Mouse (Mus musculus) lung, embryonic 14.5 days (tissue): ENCODE measurements at regions not wholly inside any gene's neighbourhood (a gene's known extent, or its start where the extent isn't known, plus 50 kb on each side); places are given as distances from the start of the nearest gene placed in this dataset.
A peak's percentile ranks its signal among the peaks of the same experiment; 100 is the strongest.
"Not testable (repeated sequence)": the region's sequence is repeated elsewhere in the genome, so short reads cannot be mapped to it uniquely, and the experiment has no call there.

Source experiments
- ATAC-seq: fragments of 200-750 bp; cut with Nextera tagmentation; 2 replicates; pipeline ENCODE4 v1.8.0; 2017; ENCODE audit warnings: mild to moderate bottlenecking, moderate TSS enrichment, moderate library complexity; ENCODE audit not compliant: insufficient read depth
- DNase-seq: peaks from one replicate; pipeline ENCODE4 v3.0.0-alpha.2; 2015
- H3K27ac ChIP-seq: fragments of 300-500 bp; sonication (generic); 2 replicates; pipeline ENCODE4 v1.5.1; 2014; ENCODE audit warnings: low read depth, mild to moderate bottlenecking, moderate library complexity
- H3K27me3 ChIP-seq: fragments of 300-500 bp; sonication (generic); 2 replicates; pipeline ENCODE4 v1.6.1; 2014; ENCODE audit warnings: low read length, control low read depth; ENCODE audit not compliant: insufficient read depth
- H3K36me3 ChIP-seq: fragments of 300-500 bp; sonication (generic); 2 replicates; pipeline ENCODE4 v1.6.1; 2014; ENCODE audit warnings: control low read depth; ENCODE audit not compliant: insufficient read depth
- H3K4me1 ChIP-seq: fragments of 300-500 bp; sonication (generic); 2 replicates; pipeline ENCODE4 v1.6.1; 2014; ENCODE audit warnings: antibody characterized with exemption, control low read depth; ENCODE audit not compliant: insufficient read depth
- H3K4me2 ChIP-seq: fragments of 300-500 bp; sonication (generic); 2 replicates; pipeline ENCODE4 v1.6.1; 2014; ENCODE audit warnings: mild to moderate bottlenecking
- H3K4me3 ChIP-seq: fragments of 300-500 bp; sonication (generic); 2 replicates; pipeline ENCODE4 v1.5.1; 2014; ENCODE audit warnings: low read depth, low read length
- H3K9ac ChIP-seq: fragments of 300-500 bp; sonication (generic); 2 replicates; pipeline ENCODE4 v1.6.1; 2014
- H3K9me3 ChIP-seq: fragments of 300-500 bp; sonication (generic); 2 replicates; pipeline ENCODE4 v1.6.1; 2016; ENCODE audit warnings: low read depth, low read length, control low read depth
- CTCF ChIP-seq: IDR thresholded peaks from 2 replicates; pipeline ENCODE4 v1.5.1; 2016; ENCODE audit warnings: antibody characterized with exemption, low read depth
- WGBS: fragments of 180-500 bp; shearing (Covaris S2); extraction: QIAGEN DNeasy Blood & Tissue Kit; methylation state at CpG from one replicate; pipeline ENCODE4 v1.1.7; 2014; 5-methylcytosine and 5-hydroxymethylcytosine counted together

- Histone ChIP-seq H3K9ac (no peak overlapping the region), H3K36me3 (no peaks in the 10 kb centered on the region), H3K9me3 (no peaks in the 10 kb centered on the region), H3K4me1 (no peaks in the 10 kb centered on the region), H3K27ac (no peak overlapping the region), H3K4me2 (no peak overlapping the region), H3K27me3 (no peaks in the 10 kb centered on the region), H3K4me3 (no peak overlapping the region)
- DNase-seq (no peak), ATAC-seq (no peak)
- no peak for TF ChIP-seq CTCF
- 81% methylated on average over 13 of the region's 13 CpGs for WGBS
These were observed 104.3 kb downstream of the Eif4e start for GRCm38 (mm10) chr3:138630231-138630630.

GRCm38 (mm10) chr3:138632086-138632485 is 106.1 kb downstream of the Eif4e start:
- WGBS = 50% methylated on average over 2 of the region's 2 CpGs
- Histone ChIP-seq H3K4me1 (no peaks in the 10 kb centered on the region), H3K4me3 (no peak overlapping the region), H3K4me2 (no peak overlapping the region), H3K36me3 (no peaks in the 10 kb centered on the region), H3K9ac (no peak overlapping the region), H3K9me3 (no peaks in the 10 kb centered on the region), H3K27me3 (no peaks in the 10 kb centered on the region), H3K27ac (no peak overlapping the region)
- no peak for DNase-seq
- no peak for ATAC-seq
- no peak for TF ChIP-seq CTCF

DNA sequence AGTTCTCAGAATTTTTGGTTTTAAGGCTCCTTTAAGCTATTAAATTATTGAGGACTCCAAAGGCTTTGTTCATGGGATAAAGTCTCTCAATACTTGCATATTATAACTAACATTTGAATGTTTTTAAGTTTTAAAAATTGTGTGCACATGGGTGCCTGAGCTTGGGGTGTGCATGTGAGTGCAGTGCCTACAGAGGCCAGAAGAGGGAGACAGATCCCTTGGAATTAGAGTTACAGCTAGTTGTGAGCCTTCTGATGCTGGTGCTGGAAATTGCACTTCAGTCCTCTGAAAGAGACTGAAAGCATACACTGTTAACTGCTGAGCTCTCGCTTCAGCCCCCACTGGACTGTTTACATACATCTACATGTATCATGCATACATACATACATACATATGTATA is 100.0 kb upstream of the Tspan5 start:
- no peak overlapping the region for H3K4me2 ChIP-seq
- H3K4me1 ChIP-seq = no peaks in the 10 kb centered on the region; the same call in 1 of the 2 replicates
- H3K9ac ChIP-seq = no peak overlapping the region
- peak; percentile 73 for TF ChIP-seq CTCF
- no peak for ATAC-seq
- no peaks in the 10 kb centered on the region for H3K27me3 ChIP-seq
- H3K4me3 ChIP-seq = no peak overlapping the region
- no peak overlapping the region for H3K27ac ChIP-seq
- DNase-seq = peak; percentile 45
- 90% methylated on average over 1 of the region's 1 CpGs for WGBS
- H3K9me3 ChIP-seq = no peaks in the 10 kb centered on the region
- H3K36me3 ChIP-seq = no peaks in the 10 kb centered on the region

GRCm38 (mm10) chr3:138643951-138644285 is 98.1 kb upstream of the Tspan5 start:
- no peak for DNase-seq
- Histone ChIP-seq H3K4me2 (peak overlapping the region; percentile 67), H3K27me3 (no peaks in the 10 kb centered on the region), H3K36me3 (no peaks in the 10 kb centered on the region), H3K4me1 (no peaks in the 10 kb centered on the region; the same call in 1 of the 2 replicates), H3K27ac (peak overlapping the region; percentile 43; the same call in 1 of the 2 replicates), H3K9ac (peak overlapping the region; percentile 30; the same call in 1 of the 2 replicates), H3K4me3 (peak overlapping the region; percentile 26), H3K9me3 (no peaks in the 10 kb centered on the region)
- TF ChIP-seq CTCF = no peak
- WGBS = 16% methylated on average over 15 of the region's 15 CpGs
- peak; percentile 18; the same call in 1 of the 2 replicates for ATAC-seq

GRCm38 (mm10) chr3:138644286-138644951 is 97.6 kb upstream of the Tspan5 start:
- Histone ChIP-seq H3K27ac (peak overlapping the region; percentile 43; the same call in 1 of the 2 replicates), H3K4me1 (no peaks in the 10 kb centered on the region; the same call in 1 of the 2 replicates), H3K9ac (peak overlapping the region; percentile 30; the same call in 1 of the 2 replicates), H3K27me3 (no peaks in the 10 kb centered on the region), H3K4me3 (peak overlapping the region; percentile 26), H3K9me3 (no peaks in the 10 kb centered on the region), H3K36me3 (no peaks in the 10 kb centered on the region), H3K4me2 (peak overlapping the region; percentile 67)
- no peak for TF ChIP-seq CTCF
- DNase-seq (peak; percentile 71), ATAC-seq (peak; percentile 87)
- 2% methylated on average over 19 of the region's 19 CpGs for WGBS

GRCm38 (mm10) chr3:138645320-138645719 is 96.7 kb upstream of the Tspan5 start:
- ATAC-seq = no peak
- Histone ChIP-seq H3K9ac (no peak overlapping the region), H3K36me3 (no peaks in the 10 kb centered on the region), H3K27ac (no peak overlapping the region), H3K4me2 (peak overlapping the region; percentile 67; the same call in 1 of the 2 replicates), H3K4me1 (no peaks in the 10 kb centered on the region; the same call in 1 of the 2 replicates), H3K4me3 (no peak overlapping the region), H3K9me3 (no peaks in the 10 kb centered on the region), H3K27me3 (no peaks in the 10 kb centered on the region)
- DNase-seq = peak; percentile 79
- no peak for TF ChIP-seq CTCF
- 10% methylated on average over 3 of the region's 3 CpGs for WGBS

- WGBS = 90% methylated on average over 6 of the region's 6 CpGs
- no peaks in the 10 kb centered on the region; the same call in 1 of the 2 replicates for H3K4me1 ChIP-seq
- DNase-seq (no peak), ATAC-seq (no peak)
- H3K9ac ChIP-seq = no peak overlapping the region
- H3K4me2 ChIP-seq = no peak overlapping the region
- H3K36me3 ChIP-seq = no peaks in the 10 kb centered on the region
- no peak for TF ChIP-seq CTCF
- H3K27me3 ChIP-seq = no peaks in the 10 kb centered on the region
- no peak overlapping the region for H3K27ac ChIP-seq
- H3K9me3 ChIP-seq = no peaks in the 10 kb centered on the region
- no peak overlapping the region for H3K4me3 ChIP-seq
These were observed 92.3 kb upstream of the Tspan5 start for GRCm38 (mm10) chr3:138649699-138650098.

GRCm38 (mm10) chr3:138650671-138651070 is 91.3 kb upstream of the Tspan5 start:
- DNase-seq, H3K9me3 ChIP-seq, H3K4me1 ChIP-seq, H3K27ac ChIP-seq, H3K4me3 ChIP-seq, H3K36me3 ChIP-seq, ATAC-seq, H3K4me2 ChIP-seq, H3K9ac ChIP-seq, H3K27me3 ChIP-seq: not testable (repeated sequence)
- 92% methylated on average over 4 of the region's 4 CpGs for WGBS
